1 mouse cellular context compared by ENCODE assay signal in genomic region chr12:100535028-100535427, GRCm38 (mm10).
TF ChIP-seq lines count a peak whose summit lies in the region.

No protein-coding gene starts in this region.

TF ChIP-seq in ES-E14, 5 proteins besides CTCF, POLR2A, EP300 and RAD21:
- no peak for TF ChIP-seq ZC3H11A (IDR thresholded peaks at IDR 0.05; ENCODE audit: borderline replicate concordance, low read depth, low read length)
